Mouse (Mus musculus) thymus, postnatal 25 days (tissue): ENCODE results near the gene Lyl1.
A peak's percentile ranks its signal among the peaks of the same experiment; 100 is the strongest.

ENCODE experiments used
- DNase-seq: peaks from one replicate; pipeline ENCODE4 v3.0.0; 2022

The Lyl1 gene

GRCm38 (mm10) chr8:84700941-84701911, at the start of gene Lyl1:
Gene Lyl1, plus strand, starts transcription at chr8:84701457.
- peak; percentile 44 for DNase-seq

DNA sequence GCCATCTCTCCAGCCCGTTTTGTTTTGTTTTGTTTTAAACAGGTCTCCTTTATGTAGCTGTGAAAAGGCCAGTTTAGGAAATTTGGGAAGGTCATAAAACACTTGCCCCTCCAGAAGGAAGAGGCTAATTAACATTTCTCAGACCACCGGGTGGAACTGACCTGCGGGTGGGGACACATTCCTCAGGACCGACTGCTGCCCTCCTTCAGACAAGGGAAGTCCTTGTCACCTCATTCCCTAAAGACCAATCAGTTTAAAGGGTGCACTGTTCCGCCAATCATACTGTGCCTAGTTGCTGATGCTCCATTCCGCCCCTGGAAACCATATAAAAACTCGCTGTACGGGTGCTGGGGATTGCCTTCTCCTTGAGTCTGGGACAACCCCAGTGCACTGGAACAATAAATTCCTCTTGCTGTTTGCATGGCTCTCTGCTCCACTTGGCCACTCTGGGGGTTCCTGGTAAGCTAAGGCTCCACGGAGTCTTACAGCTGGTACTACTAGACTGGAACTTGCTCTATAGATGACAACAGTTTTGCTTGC, 48.1 kb upstream of the Lyl1 start:
- no peak for DNase-seq

DNA sequence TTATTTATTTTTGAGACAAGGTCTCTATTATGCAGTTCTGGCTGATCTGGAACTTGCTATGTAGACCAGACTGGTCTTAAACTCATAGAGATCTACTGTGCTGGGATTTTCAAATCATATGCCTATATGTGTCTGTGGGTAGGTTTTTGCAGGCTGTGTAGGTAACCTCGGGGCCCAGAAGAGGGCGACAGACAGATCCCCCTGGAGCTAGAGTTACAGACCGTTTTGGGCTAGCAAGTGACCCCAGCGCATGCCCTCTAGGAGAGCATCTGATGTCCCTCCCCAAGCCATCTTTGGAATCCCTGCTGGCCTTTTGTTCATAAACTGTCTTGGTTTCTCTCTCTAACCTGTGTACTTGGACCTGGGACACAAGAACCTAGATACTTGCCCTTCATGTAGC, 46.7 kb upstream of the Lyl1 start:
- DNase-seq = no peak

GRCm38 (mm10) chr8:84655336-84656190, 45.7 kb upstream of the Lyl1 start:
- no peak for DNase-seq

- no peak for DNase-seq
These were observed 45.1 kb upstream of the Lyl1 start for GRCm38 (mm10) chr8:84656191-84656525.

DNA sequence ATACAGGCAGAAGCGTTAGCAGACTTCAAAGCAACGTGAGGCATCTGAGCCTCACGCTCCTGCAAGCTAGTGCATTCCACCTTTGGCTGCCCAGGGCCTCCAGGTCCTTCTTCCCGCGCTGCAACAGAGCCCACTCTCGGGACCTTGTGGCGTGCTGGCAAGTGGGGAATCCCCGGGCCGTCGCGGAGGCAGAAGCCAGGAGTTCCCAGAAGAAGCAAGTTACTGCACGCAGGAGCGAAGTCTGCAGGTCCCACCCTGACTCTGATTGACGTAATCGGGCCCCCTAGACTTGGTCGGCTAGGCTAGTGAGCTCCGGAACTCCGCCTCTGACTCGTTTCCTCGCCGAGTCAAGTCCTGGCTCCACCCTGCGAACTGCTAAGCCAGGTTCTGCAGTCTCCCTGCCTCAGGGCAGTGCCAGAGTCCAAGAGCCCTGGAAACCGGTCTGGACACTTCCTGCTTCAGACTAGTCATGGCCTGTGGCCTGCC, 44.6 kb upstream of the Lyl1 start:
- DNase-seq = peak; percentile 78

DNA sequence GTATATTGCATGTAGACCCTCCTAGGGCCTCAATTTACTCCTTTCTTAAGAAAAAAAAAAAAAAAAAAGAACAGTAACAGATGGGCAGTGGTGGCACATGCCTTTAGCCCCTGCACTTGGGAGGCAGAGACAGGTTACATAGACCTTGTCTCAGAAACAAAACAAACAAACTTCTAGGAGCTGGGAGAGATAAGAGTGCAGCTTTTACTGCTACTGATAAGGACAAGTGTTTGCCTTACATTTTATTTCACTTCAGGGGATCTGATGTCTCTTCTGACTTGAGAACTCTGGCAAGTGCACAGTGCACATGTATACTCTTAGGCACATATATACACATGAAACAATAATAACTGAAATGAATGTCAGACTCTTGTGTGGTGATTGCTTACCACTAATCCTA, 44.1 kb upstream of the Lyl1 start:
- DNase-seq = no peak

GRCm38 (mm10) chr8:84657680-84658079, 43.6 kb upstream of the Lyl1 start:
- DNase-seq = no peak

DNA sequence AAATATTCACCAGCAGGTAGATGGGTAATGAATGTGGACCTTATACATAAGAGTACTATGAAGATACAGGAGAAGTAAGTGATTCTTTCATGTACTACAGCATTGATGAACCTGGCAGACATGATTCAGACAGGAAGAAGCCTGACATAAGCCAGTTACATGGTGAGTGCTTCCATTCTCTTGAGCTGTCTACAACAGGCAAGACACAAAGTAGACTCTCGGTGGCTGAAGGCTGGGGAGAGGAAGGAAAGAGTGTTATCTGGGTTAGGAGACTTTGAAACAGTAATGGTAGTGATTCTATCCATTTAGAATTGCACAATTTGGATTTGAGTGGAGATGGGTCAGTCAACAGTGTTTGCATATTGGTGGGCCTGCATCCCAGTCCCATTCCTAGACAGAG, 42.3 kb upstream of the Lyl1 start:
- no peak for DNase-seq

GRCm38 (mm10) chr8:84659936-84660818, 41.1 kb upstream of the Lyl1 start:
- DNase-seq = peak; percentile 83

GRCm38 (mm10) chr8:84660819-84661457, 40.3 kb upstream of the Lyl1 start:
- peak; percentile 50 for DNase-seq

GRCm38 (mm10) chr8:84661458-84661871, 39.8 kb upstream of the Lyl1 start:
- peak; percentile 74 for DNase-seq

- DNase-seq = peak; percentile 71
These were observed 39.2 kb upstream of the Lyl1 start for GRCm38 (mm10) chr8:84661961-84662571.

DNA sequence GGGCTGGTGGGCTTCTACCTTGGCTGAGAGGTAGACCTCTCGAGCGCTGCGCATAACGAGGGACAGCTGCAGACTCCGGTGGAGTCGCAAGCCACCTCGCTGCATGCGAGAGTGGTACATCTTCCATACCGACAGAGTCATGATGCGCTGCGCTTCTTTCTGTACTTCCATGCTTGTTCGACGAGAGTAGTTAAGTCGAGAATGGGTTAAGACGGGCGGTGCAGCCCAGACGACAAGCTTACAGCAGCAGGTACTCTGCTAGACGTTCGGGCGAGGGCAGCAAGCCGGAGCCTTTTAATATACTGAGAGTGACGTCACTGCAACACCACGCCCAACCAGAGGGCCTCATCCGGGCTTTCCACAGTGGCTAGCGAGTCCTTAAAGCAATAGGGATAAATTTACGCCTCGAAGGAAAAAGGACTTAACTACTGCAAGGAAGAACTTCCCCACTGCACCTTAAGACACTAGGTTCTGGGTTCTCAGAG, 38.6 kb upstream of the Lyl1 start, which contains the start of gene Ier2:
Gene Ier2, minus strand, starts transcription at position 272 of the 485 bp plus-strand sequence.
- DNase-seq = peak; percentile 93

DNA sequence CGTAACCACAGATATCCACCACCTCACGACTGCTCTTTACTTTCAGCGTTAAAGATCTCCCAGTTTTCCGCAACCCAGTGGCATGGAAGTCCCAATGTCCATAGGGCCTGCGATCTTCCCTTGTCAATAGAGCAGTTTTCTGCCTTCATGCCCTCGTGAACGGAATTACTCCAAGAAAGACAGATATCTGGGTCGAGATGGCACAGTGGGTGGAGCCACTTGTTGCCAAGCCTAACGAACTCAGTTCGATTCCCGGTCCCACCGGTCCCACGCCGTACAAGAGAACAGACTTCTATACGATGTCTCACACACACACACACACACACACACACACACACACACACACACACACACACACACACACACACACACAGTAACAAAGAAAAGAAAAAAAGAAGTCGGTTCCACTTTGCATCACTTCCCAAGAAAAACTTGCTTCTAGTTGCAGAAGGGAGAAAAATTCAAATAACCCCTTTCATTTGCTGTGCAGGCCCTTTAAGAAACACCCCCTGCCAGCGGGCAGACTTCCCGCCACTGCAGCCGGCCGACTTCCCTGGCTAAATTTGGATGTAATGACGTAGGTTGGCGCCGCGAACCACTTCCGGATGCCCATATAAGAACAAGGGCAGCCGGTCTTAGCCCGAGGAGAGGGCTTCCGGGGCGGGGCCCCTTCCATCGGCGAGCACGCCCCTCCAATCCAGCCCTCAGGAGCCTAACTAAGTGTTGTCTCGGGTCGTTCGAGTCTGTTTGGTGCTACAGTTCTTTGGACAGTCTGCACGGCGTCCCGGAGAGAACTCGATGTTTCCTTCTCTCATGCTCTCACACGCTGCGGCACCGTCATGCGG, 37.6 kb upstream of the Lyl1 start:
- peak; percentile 95 for DNase-seq

DNA sequence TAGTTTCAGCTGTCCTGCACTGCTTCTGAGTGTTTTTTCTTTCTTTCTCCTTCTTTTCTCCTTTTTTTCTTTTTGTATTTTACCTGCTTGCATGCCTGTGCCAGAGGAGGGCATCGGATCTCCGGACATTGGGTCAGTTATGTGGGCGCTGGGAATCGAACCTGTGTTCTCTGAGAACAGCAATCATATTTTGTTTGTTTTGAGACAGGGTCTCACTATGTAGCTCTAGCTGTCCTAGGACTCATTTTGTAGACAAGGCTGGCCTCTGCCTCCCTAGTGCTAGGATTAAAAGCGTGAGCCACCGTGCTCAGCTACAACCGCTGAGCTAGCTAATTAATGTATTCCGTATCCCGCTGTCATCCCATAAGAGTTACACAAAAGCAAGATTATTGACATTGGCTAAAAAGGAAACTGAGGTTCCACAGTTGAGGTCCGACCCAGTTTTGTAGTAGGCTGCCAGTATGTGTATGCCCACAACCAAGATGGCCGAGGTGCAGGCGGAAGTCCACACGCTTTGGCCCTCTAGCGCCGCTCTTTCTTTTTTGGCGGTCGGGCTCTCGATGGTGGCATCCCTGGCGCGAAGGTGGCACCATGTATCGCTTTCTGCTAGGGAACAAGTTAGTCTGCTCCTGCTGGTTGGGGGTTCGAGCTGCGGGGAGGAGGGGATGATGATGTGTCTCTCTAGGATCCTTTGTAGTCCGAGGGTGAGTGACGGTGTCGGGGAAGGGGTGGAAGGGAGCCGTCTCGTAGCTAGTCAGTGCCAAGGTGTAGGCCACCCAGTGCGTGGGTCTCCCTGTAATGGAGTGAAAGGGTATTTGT, 36.5 kb upstream of the Lyl1 start:
- peak; percentile 78 for DNase-seq

GRCm38 (mm10) chr8:84665385-84665893, 35.8 kb upstream of the Lyl1 start:
- no peak for DNase-seq

GRCm38 (mm10) chr8:84668081-84668480, 33.2 kb upstream of the Lyl1 start:
- no peak for DNase-seq
